Mouse (Mus musculus): ENCODE data around the gene Dnttip2.

Gene Dnttip2

DNA sequence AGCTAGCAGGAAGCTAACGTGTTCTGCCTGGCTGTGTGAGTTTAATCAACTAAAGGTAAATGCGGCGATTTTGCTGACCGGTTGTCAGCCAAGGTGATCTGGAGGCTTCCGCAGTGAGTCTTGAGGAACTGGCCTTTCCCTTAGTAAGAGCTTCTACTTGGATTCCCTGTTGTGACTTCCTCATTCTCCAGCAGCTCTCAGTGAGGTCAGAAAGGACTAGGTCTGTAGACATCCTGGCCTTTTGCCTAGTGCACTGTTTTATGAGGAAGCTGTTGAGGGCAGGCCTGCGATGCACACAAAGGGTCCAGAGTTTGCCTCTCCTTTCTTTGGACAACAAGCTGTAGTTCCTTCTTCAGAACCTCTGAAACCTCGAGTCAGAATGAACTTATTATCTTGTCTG is 16.5 kb downstream of the Dnttip2 start:
- no peak for DNase-seq (ENCODE audit: low read depth)

DNA sequence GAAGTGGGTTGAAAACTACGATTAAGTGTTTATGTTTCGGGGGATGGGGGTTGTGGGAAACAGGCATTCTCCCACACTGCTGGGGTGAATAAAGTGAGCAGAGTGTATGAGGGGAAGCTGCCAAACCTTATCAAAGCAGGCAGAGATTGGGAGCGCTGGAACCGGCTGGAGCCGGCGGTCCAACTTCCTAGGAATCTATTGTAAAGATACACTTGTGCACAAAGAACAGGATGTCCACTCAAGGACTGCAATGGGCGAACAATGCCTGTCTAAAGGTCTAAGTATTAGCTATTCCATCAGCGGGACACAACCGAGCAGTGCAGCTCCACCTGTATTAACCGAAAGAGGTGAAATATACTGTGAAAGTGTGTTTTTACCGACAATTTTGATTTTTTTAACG is 17.6 kb downstream of the Dnttip2 start:
- no peak for DNase-seq (ENCODE audit: low read depth)

- peak; percentile 77 for DNase-seq (ENCODE audit: low read depth)
Measured at GRCm38 (mm10) chr3:122292300-122293222, 18.4 kb downstream of the Dnttip2 start.

GRCm38 (mm10) chr3:122293223-122293953 is 19.2 kb downstream of the Dnttip2 start:
- no peak for DNase-seq (ENCODE audit: low read depth)

DNA sequence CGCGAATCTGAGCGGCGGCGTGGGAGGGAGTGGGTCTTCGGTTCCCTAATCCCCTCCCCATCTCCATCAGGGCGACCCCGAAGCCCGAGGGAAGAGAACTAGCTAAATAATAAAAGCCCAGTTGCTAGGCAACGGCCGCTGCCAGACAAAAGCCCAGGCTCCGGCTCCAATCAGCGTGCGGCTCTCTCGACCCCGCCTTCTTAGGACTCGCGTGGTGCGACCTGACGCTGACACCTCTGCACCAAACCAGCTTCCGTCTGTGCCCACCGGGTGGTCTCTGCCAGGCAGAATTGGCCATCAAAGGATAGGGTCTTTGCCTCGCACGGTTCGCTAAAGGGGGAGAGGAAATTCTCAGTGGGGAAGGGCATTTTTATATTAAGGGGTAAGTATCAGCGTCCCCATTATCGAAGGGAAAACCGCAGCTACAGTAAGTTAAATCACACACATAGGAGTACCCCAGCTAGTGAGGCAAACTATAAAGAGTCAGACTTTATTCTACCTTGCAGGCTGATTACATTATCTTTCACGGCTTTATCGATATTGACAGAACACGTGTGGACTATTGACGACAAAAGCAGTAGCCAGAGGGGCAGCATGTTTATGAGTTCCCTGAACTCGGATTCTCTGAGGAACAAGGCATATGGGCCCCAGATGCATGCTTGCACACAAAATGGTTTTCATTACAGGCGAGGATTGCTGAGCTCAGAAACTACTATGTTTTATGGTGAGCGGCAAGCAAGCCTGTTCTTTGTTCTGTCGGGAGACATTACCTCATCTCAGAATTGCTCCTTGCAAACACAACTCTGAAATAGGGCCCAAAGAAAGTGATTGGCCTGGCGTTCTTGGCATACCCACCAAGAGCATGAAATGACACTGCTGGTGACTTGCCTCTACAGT is 20.0 kb downstream of the Dnttip2 start, which contains the start of gene Bcar3:
TSS of gene Bcar3 (plus strand) at position 183 of the 897 bp plus-strand sequence.
- DNase-seq (ENCODE audit: low read depth) = peak; percentile 86

GRCm38 (mm10) chr3:122295511-122295910 is 21.3 kb downstream of the Dnttip2 start:
- DNase-seq (ENCODE audit: low read depth) = peak; percentile 63

GRCm38 (mm10) chr3:122296979-122297378 is 22.8 kb downstream of the Dnttip2 start:
- no peak for DNase-seq (ENCODE audit: low read depth)

DNA sequence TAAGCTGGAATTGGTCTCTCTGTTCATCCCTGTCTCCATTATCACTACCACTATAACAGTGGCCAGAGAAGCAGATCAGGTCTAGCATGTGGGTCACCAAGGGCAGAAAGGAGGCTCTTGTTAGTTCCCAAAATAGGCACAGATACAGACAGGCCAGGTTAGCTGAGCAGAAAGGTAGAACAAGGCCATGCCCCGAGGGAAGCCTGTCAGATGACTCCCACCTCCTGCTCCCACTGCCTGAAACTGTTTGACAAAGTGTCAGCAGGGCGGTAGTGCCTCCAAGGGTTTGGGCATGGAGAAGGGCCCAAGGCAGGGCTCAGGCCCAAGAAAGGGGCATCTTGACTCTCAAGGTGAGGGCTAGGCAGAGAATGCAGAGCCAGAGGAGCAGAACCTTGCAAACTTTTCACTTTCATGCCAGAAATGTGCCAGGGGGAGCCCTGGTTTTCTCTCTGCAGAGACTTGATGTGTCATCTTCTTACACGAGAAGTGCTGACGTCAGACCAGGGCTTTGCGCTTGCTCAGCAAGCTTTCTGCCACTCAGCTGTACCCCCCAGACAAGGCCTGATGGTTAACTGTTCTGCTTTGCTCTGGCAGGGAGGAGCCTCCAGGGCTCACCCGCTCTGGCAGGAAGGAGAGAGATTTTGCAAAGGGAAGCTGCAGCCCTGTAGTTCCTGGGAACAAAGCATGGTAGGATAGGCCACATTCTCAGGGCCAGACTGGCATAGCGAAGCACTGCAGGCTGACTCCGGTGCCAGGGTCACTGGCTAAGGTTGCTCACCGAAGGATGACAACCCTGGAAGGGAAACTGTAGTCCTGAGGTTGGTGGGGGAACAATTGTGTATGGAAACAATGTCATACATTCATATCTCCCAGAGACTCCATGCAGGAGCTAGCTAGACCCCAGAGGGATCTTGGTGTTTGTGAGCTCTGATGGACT is 27.1 kb downstream of the Dnttip2 start:
- no peak for DNase-seq (ENCODE audit: low read depth)

GRCm38 (mm10) chr3:122304560-122304959 is 30.4 kb downstream of the Dnttip2 start:
- no peak for DNase-seq (ENCODE audit: low read depth)

GRCm38 (mm10) chr3:122307894-122308671 is 33.9 kb downstream of the Dnttip2 start:
- DNase-seq (ENCODE audit: low read depth) = no peak

DNA sequence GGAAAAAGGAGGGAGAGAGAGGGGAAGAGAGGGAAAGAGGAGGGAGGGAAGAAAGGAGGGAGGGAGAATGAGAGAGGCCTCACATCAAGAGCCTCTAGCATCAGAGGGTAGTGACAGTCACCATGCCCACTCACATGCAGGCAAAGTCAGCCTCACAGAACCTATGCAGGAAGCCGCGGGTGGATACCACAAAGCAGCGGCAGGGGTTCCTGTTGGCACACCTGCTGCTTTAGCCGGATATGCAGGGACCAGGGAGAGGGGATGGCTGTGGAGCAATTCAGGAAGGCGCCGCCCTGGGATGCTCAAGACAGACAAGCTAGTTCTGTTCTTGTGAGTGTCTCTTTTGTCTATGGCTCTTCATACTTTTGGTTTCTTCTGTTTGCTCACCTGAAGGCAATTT is 34.8 kb downstream of the Dnttip2 start:
- no peak for DNase-seq (ENCODE audit: low read depth)

DNA sequence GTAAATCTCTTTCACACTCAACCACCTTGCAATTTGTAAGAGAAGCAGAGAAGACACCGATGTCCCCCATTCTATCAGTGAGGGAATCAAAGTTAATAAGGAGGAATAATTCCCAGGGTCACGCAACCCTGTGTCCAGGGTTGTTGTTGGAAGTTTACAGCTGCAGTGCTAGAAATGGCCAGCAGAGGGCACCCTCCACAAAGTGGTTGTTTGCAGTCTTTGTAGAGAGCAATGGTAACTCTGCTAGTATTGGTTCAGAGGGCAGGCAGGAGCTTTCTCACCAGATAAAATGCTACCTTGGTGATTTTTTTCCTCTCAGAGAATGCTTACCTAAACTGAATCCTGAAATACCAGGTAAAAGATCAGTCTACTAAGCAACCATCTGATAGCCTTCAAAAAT is 37.9 kb downstream of the Dnttip2 start:
- peak; percentile 53 for DNase-seq (ENCODE audit: low read depth)

DNA sequence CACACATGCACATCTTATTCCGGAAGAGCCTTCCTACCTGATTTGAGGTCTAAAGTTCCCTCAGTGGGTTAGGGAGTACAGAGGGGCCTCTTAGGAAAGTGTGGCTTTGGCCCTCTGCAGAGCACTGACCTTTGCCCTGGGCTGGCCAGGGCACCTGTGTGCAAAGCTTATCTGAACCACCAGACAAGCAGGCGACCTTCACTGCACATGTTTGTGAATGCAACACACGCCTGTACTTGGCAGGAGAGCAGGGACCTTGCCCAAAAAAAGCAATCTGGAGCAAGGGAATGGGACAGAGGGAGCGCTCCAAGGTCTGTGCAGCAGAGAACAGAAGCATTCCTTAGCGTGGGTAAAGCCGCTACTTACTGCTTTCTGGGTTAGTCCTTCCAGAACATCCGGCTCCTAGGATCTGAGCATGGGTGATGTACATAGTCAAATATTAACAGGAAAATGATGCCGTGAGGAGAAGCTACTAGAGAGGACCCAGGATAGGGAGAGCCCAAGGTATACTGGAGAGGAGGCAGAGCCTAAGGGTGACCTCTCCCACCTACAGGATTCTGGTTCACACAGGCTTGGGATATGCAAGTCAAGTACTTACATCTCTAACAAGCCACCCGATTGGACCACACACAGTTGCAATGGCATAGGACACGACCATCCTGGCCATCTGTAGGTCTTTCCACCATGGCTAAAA is 38.9 kb downstream of the Dnttip2 start:
- DNase-seq (ENCODE audit: low read depth) = no peak

DNA sequence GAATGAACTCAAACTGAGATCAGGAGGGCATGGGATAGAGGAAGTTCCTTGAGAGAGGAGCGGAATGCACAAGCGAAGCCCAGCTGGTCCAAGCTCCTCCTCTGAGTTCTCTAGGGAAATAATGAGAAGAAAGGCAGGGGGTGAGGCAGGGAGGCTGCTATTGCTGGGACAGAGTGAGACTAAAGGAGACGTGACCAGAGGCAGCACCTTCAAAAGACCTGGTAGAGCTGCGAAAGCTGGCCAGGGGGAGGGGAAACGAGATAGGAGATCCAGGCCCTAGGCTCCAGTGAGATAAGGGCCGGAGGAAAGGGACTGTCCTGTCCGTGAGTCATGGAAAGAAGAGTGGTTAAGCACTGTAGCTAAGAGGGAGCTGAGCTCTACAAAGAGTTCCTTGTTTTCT is 39.7 kb downstream of the Dnttip2 start:
- DNase-seq (ENCODE audit: low read depth) = no peak

- no peak for DNase-seq (ENCODE audit: low read depth)
Measured at GRCm38 (mm10) chr3:122316621-122317020, 42.4 kb downstream of the Dnttip2 start.

- DNase-seq (ENCODE audit: low read depth) = no peak
Measured at GRCm38 (mm10) chr3:122317339-122317738, 43.2 kb downstream of the Dnttip2 start.

DNA sequence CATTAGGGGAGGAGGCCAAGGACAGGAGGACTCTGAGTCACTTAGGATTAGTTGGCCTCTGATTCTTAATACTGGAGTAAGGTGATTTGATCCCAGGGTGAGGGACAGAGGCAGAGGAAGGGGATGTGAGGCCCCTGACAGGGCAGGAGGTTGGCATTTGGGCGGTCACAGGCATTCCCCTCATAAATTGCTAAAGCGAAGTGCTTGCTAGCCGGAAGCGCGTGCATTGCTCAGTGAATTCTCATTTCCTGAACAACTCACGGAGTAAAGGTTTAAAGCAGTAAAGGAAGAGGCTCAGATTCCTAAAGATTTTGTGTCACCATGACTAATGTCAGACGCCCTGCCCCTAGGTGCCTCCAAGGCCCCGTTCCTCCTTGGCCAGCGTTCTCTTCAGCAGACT is 48.0 kb downstream of the Dnttip2 start:
- no peak for DNase-seq (ENCODE audit: low read depth)

- DNase-seq (ENCODE audit: low read depth) = no peak
Measured at GRCm38 (mm10) chr3:122323841-122324240, 49.7 kb downstream of the Dnttip2 start.

DNA sequence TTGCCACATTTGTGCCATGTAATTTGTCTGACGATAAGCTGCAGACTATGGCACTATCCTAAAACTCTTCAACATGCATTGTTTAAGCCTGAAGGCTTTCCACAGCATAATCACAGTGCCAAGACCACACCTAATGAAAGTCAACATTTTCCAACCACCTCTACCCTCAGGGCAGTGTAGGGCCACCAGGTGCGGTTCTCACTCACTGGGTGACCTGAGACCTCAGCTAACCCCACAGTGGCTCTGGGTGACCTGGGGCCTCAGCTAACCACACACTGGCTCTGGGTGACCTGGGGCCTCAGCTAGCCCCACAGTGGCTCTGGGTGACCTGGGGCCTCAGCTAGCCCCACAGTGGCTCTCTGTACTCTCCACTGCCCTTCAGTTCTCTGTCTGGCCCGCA is 50.3 kb downstream of the Dnttip2 start:
- DNase-seq (ENCODE audit: low read depth) = no peak

GRCm38 (mm10) chr3:122330484-122330883 is 56.3 kb downstream of the Dnttip2 start:
- DNase-seq (ENCODE audit: low read depth) = no peak
